Mouse (Mus musculus): ENCODE measurements around the gene Ppard. TPM values are rescaled to one million over a fixed set of nuclear protein-coding genes. Genes with fewer than 3 reads are reported as not detected.

Gene Ppard
- 10 to 100 TPM; 28.8 to 29.2 TPM for total RNA-seq (2021)
- long read RNA-seq, experiment 1, result 0 reads
- long read RNA-seq, experiment 2, partial matches to known transcripts, result 0 of 2 reads
- long read RNA-seq, experiment 2, other reads (novel, unspliced or antisense), result 1 of 2 reads

DNA sequence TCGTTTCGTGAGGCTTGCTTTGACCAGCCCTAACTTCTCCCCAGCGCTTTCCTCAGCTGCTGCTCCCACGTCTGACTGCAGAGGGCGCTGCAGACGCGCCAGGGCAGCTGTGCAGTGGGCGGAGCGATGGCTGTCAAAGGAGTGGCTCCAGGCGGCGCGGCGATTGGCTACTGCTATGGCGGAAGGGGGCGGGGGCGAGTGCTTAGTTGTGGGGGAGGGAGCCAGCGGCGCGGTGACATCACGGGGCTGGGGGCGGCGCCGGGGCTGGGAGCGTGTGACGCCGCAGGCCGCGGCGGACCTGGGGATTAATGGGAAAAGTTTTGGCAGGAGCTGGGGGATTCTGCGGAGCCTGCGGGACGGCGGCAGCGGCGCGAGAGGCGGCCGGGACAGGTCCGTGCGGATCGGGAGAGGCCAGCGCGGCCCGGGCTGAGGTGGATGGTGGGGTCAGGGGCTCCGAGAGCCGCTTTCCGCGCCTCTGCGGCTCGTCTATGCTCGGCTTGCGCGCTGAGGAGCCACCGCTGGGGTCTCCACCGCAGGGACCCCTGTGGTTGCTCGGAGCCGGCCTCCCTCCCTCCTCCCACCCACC lies at the start of gene Ppard:
Gene Ppard (plus strand): TSS at position 226 of the 586 bp plus-strand sequence.
- intact Hi-C loops (cut with DNase I), result loop anchor here (1.0 to 5.0 kb wide), 2 partner anchors 77 to 295 kb away; no protein-coding TSS in a partner anchor
- H3K27ac ChIP-seq, result peak within 1 kb of the TSS; percentile 95
- peak; percentile 97 to 99 for DNase-seq (ENCODE audit: extremely low spot score in 1 of 2, low spot score in 2 of 2)
- TF ChIP-seq CTCF (IDR thresholded peaks at IDR 0.05), result peak; percentile 80
- peak within 1 kb of the TSS; percentile 100 for H3K4me3 ChIP-seq

- no peak for DNase-seq (ENCODE audit: extremely low spot score in 1 of 2, low spot score in 2 of 2)
- Histone ChIP-seq H3K4me3 (no peak overlapping the region), H3K27ac (no peak overlapping the region)
- no peak for TF ChIP-seq CTCF (IDR thresholded peaks at IDR 0.05)
- intact Hi-C loops (cut with DNase I), result no loop called here
Measured at GRCm38 (mm10) chr17:28184971-28185638, 47.4 kb upstream of the Ppard start.

- H3K27ac ChIP-seq, result no peak overlapping the region
- intact Hi-C loops (cut with DNase I), result no loop called here
- no peak for TF ChIP-seq CTCF (IDR thresholded peaks at IDR 0.05)
- no peak for DNase-seq (ENCODE audit: extremely low spot score in 1 of 2, low spot score in 2 of 2)
- no peak overlapping the region for H3K4me3 ChIP-seq
Measured at GRCm38 (mm10) chr17:28188313-28188712, 44.2 kb upstream of the Ppard start.

- intact Hi-C loops (cut with DNase I), result no loop called here
- no peak; the same call in 1 of the 2 replicates for TF ChIP-seq CTCF (IDR thresholded peaks at IDR 0.05)
- no peak overlapping the region for H3K27ac ChIP-seq
- no peak for DNase-seq (ENCODE audit: extremely low spot score in 1 of 2, low spot score in 2 of 2)
- H3K4me3 ChIP-seq, result no peak overlapping the region
Measured at GRCm38 (mm10) chr17:28192754-28193153, 39.7 kb upstream of the Ppard start.

GRCm38 (mm10) chr17:28193559-28193958 lies 38.9 kb upstream of the Ppard start:
- DNase-seq (ENCODE audit: extremely low spot score in 1 of 2, low spot score in 2 of 2), result no peak
- Histone ChIP-seq H3K4me3 (no peak overlapping the region), H3K27ac (no peak overlapping the region)
- intact Hi-C loops (cut with DNase I), result no loop called here
- TF ChIP-seq CTCF (IDR thresholded peaks at IDR 0.05), result no peak

DNA sequence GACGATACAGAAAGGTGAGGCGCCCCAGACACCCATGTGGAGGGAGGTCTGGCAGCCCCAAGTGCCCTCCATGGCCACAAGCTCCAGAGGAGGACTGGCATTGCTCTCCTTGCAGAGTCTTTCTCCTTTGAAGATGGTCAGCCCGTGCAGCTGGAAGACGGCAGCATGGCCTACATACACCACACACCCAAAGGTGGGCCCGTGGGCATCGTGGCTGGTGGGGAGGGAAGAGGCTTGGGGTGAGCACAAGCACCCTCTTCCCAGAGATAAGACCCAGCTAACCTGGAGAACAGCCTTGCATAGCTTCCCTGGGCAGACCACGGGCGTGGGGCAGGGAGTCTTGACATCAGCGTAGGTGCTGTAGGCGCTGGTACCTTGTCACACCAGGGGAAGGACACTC lies 37.5 kb upstream of the Ppard start:
- no peak overlapping the region for H3K4me3 ChIP-seq
- DNase-seq (ENCODE audit: extremely low spot score in 1 of 2, low spot score in 2 of 2), result no peak
- H3K27ac ChIP-seq, result no peak overlapping the region
- intact Hi-C loops (cut with DNase I), result no loop called here
- TF ChIP-seq CTCF (IDR thresholded peaks at IDR 0.05), result no peak

DNA sequence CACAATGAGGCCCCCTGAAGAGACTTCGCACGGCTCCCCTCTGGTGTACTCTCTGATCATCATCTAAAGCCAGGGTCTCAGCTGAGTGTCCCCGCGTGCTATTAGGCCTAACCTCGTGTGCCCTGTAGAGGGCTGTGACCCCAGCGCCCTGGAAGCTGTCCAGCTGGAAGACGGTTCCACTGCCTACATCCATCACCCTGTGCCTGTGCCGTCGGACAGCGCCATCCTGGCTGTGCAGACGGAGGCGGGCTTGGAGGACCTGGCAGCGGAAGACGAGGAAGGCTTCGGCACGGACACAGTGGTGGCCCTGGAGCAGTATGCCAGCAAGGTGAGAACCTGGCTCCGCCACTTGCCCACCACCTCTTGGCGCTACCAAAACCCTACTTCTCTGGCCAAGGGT lies 34.9 kb upstream of the Ppard start:
- no peak overlapping the region for H3K27ac ChIP-seq
- no peak for TF ChIP-seq CTCF (IDR thresholded peaks at IDR 0.05)
- no peak for DNase-seq (ENCODE audit: extremely low spot score in 1 of 2, low spot score in 2 of 2)
- H3K4me3 ChIP-seq, result no peak overlapping the region
- intact Hi-C loops (cut with DNase I), result no loop called here

DNA sequence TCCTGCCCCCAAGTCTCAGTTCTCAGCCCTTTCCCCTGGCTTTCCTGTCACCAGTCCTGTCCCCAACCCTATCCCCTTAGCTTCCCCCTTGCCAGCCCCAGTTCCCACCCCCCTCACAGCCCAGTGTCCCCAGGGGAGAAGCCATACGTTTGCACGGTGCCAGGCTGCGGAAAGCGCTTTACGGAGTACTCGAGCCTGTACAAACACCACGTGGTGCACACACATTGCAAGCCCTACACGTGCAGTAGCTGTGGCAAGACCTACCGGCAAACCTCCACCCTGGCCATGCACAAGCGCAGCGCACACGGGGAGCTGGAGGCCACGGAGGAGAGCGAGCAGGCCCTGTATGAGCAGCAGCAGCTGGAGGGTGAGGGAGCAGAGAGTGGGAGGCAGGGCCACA lies 30.5 kb upstream of the Ppard start:
- H3K27ac ChIP-seq, result no peak overlapping the region
- intact Hi-C loops (cut with DNase I), result no loop called here
- TF ChIP-seq CTCF (IDR thresholded peaks at IDR 0.05), result no peak
- DNase-seq (ENCODE audit: extremely low spot score in 1 of 2, low spot score in 2 of 2), result no peak
- no peak overlapping the region for H3K4me3 ChIP-seq

DNA sequence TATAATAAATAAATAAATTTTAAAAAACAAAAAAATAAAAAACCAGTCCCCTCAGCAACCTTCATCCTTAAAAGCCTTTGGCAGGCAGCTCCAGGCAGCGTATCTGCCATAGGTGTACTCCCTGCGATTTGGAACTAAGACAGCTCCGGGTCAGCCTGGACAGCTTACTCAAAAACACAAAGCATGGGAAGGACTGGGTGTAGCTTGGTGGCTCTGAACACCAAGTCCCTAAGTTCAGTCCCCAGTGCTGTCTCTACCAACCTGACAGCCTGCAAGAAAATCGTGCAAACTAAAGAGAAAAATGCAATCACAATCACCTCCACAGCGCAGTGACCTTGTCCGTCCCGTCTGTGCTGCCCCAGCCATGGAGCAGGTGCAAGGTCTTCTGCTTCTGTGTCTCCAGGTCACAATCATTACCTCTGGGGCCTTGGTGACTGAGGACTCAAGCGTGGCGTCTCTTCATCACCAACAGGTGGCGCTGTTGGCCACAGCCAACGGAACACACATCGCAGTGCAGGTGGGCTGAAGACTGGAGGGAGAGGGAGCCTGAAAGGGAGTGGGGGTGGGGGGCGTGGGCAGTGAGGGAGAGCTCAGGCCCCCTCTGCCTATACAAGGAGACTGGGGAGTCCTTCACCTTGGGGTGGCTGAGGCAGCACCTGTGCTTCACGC lies 28.3 kb upstream of the Ppard start:
- H3K27ac ChIP-seq, result no peak overlapping the region
- peak; percentile 77 for TF ChIP-seq CTCF (IDR thresholded peaks at IDR 0.05)
- intact Hi-C loops (cut with DNase I), result no loop called here
- peak; percentile 41 to 49 for DNase-seq (ENCODE audit: extremely low spot score in 1 of 2, low spot score in 2 of 2)
- no peak overlapping the region for H3K4me3 ChIP-seq

DNA sequence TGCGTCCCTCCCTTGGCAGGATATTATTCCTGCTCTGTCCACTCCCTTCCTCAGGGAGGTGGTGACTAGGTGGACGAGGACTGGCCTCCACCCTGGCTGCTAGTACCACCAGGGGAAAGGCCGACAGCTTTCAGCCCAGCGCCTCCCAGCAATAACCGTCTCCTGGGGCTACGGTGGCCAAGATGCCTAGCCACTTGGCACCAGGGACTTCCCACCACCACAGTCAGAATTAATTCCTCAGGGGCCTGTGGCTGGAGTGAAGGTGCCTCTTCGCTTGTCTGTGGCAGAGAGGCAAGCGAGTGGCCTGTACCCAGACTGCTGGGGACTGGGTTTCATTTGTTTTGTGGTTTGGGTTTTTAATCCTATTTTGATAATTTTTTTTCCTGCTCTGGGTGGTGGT lies 27.1 kb upstream of the Ppard start:
- Histone ChIP-seq H3K27ac (no peak overlapping the region), H3K4me3 (no peak overlapping the region)
- no peak for DNase-seq (ENCODE audit: extremely low spot score in 1 of 2, low spot score in 2 of 2)
- no peak for TF ChIP-seq CTCF (IDR thresholded peaks at IDR 0.05)
- intact Hi-C loops (cut with DNase I), result no loop called here

- intact Hi-C loops (cut with DNase I), result no loop called here
- H3K4me3 ChIP-seq, result no peak overlapping the region
- TF ChIP-seq CTCF (IDR thresholded peaks at IDR 0.05), result no peak
- DNase-seq (ENCODE audit: extremely low spot score in 1 of 2, low spot score in 2 of 2), result no peak
- peak overlapping the region; percentile 69 for H3K27ac ChIP-seq
Measured at GRCm38 (mm10) chr17:28207092-28207491, 25.4 kb upstream of the Ppard start.

DNA sequence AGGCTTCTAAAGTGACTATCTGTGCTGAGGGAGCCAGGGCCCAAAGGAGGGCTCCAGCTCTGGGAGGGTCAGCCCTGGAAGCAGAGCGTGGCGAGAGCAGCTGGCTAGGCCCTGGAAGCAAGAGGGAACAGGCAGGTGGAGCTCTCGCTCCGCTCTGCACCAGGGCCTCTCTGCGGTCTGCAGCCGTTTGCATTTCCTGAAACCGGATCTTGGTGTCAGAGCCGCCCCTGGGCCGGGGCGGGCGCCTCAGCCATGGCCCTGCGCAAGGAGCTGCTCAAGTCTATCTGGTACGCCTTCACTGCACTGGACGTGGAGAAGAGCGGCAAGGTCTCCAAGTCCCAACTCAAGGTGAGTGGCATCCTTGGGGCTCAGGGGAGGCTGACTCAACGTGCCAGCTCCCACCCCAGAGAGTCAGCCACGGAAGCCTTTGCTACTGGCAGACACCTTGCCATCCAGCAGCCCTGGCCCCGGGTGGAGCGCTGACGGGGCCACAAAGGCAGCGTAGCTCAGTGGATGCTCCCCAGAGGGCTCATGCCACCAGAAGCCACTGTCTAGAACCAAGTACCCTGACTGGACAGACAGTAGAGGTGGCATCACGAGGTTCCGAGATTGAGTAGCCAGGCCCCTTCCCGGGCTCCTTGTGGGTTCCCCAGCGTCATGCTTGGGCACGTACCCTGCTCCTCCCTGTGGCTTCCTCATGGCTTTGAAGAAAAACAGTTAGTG lies 24.7 kb upstream of the Ppard start, which contains the start of gene Def6:
Gene Def6 (plus strand): TSS at position 188 of the 723 bp plus-strand sequence.
- TF ChIP-seq CTCF (IDR thresholded peaks at IDR 0.05), result peak; percentile 54
- Histone ChIP-seq H3K4me3 (peak within 1 kb of the TSS; percentile 44), H3K27ac (peak within 1 kb of the TSS; percentile 69)
- intact Hi-C loops (cut with DNase I), result no loop called here
- DNase-seq (ENCODE audit: extremely low spot score in 1 of 2, low spot score in 2 of 2), result peak; percentile 34 to 40
